Mouse (Mus musculus): ENCODE data around the gene Trim71. TPM values are rescaled to one million over a fixed set of nuclear protein-coding genes. Genes with fewer than 3 reads are reported as not detected.

Gene Trim71
- polyA plus RNA-seq, 1 experiment from 2014 or later: 6.2 TPM

- Histone ChIP-seq H3K27me3 (ENCODE audit: low read depth, poor library complexity, severe bottlenecking) (no peaks in the 10 kb centered on the region), H3K9me3 (replicated peaks) (no peaks in the 10 kb centered on the region), H3K4me3 (no peak overlapping the region), H3K36me3 (no peaks in the 10 kb centered on the region), H3K4me1 (no peaks in the 10 kb centered on the region), H3K27ac (no peak overlapping the region)
- no peak for DNase-seq (ENCODE audit: low spot score)
- WGBS: 82% methylated on average over 4 of the region's 4 CpGs
Observed at GRCm38 (mm10) chr9:114486808-114487207, 77.4 kb downstream of the Trim71 start.

DNA sequence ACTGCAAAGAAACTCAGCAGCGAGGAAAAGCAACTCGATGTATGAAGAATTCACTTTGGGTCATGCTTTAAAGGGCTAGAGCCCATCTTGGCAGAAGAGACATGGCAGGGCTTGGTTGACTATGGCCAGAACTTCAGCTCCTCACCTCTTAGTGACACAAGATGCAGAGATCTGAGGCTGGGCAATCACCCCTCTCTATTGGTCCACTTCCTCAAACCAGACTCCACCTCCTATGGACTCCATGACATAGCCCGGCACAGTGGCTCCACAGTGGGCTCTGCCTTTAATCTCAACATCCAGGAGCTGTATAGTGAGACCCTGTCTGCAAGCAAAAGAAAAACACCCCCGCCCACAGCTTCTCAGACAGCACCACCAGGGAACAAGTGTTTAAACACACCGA is 79.4 kb downstream of the Trim71 start:
- Histone ChIP-seq H3K27ac (no peak overlapping the region), H3K4me3 (no peak overlapping the region), H3K4me1 (no peaks in the 10 kb centered on the region), H3K9me3 (replicated peaks) (no peaks in the 10 kb centered on the region), H3K27me3 (ENCODE audit: low read depth, poor library complexity, severe bottlenecking) (no peaks in the 10 kb centered on the region), H3K36me3 (no peaks in the 10 kb centered on the region)
- no peak for DNase-seq (ENCODE audit: low spot score)
- 84% methylated on average over 5 of the region's 5 CpGs for WGBS

GRCm38 (mm10) chr9:114480940-114481339 is 83.2 kb downstream of the Trim71 start:
- no peaks in the 10 kb centered on the region for H3K27me3 ChIP-seq (ENCODE audit: low read depth, poor library complexity, severe bottlenecking)
- DNase-seq (ENCODE audit: low spot score): no peak
- WGBS: 84% methylated on average over 3 of the region's 3 CpGs
- H3K9me3 ChIP-seq (replicated peaks): no peaks in the 10 kb centered on the region
- H3K4me3 ChIP-seq: no peak overlapping the region
- H3K27ac ChIP-seq: no peak overlapping the region
- H3K36me3 ChIP-seq: no peaks in the 10 kb centered on the region
- H3K4me1 ChIP-seq: no peaks in the 10 kb centered on the region

DNA sequence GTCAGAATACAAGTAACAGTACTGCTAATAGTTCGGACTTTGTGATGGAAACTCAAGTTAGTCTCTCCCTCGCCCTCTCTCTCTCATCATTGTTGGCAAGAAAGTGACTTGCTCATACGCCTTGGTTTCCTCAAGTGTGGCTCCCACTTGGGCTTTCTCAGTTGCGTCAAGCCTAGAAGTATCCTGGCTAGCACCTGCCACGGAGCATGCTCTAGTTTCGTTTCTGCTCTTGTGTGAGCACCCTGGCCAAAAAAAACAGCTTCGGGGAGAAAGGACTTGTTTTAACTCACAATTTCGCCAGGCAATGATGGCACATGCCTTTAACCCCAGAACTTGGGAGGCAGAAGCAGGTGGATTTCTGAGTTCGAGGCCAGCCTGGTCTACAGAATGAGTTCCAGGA is 87.2 kb downstream of the Trim71 start:
- DNase-seq (ENCODE audit: low spot score): no peak
- no peaks in the 10 kb centered on the region for H3K4me1 ChIP-seq
- 94% methylated on average over 9 of the region's 9 CpGs for WGBS
- no peaks in the 10 kb centered on the region for H3K27me3 ChIP-seq (ENCODE audit: low read depth, poor library complexity, severe bottlenecking)
- H3K27ac ChIP-seq: no peak overlapping the region
- no peaks in the 10 kb centered on the region for H3K36me3 ChIP-seq
- H3K4me3 ChIP-seq: no peak overlapping the region
- H3K9me3 ChIP-seq (replicated peaks): no peaks in the 10 kb centered on the region

DNA sequence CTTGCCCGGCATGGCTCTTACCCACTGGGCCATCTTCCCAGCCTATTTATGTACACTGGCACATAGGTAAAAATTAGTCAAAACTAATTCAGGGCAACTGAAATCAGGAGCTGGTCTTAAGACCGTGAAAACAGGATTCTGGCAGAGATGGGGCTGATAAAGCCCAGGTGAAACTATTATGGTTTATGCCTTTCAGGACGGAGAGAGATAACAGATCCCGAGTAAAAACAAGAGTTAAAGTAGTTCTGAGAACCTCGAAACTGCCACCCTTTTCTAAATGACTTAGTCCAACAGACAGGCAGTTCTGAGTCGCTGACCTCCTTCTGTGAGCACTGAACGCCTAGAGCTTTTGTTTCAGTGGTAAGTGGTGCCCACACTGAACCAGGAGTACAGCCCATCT is 92.3 kb downstream of the Trim71 start:
- Histone ChIP-seq H3K27me3 (ENCODE audit: low read depth, poor library complexity, severe bottlenecking) (no peaks in the 10 kb centered on the region), H3K4me3 (no peak overlapping the region), H3K36me3 (peaks cover 3% of the 10 kb centered on the region; the same call in 1 of the 2 replicates), H3K9me3 (replicated peaks) (no peaks in the 10 kb centered on the region), H3K27ac (no peak overlapping the region), H3K4me1 (no peaks in the 10 kb centered on the region)
- 85% methylated on average over 7 of the region's 7 CpGs for WGBS
- no peak for DNase-seq (ENCODE audit: low spot score)

DNA sequence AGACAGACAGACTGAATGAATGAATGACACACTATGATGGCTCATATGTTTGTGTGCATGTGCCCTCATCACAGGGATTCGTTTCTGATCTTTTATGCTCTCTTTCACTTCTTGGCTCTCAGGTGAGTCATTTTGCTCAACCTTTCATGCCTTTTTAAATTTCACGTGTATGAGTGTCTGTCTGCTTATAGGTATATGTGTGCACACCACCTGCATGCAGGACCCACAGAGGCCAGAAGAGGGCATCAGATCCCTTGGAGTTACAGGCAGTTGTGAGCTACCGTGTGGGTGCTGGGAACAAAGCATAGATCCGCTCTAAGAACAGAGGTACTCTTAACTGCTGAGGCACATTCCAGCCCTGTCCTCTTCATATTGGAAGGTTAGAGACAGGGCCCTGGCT is 95.5 kb downstream of the Trim71 start:
- H3K9me3 ChIP-seq (replicated peaks): no peaks in the 10 kb centered on the region
- no peaks in the 10 kb centered on the region for H3K27me3 ChIP-seq (ENCODE audit: low read depth, poor library complexity, severe bottlenecking)
- no peak overlapping the region for H3K4me3 ChIP-seq
- peaks cover 24% of the 10 kb centered on the region for H3K36me3 ChIP-seq
- no peaks in the 10 kb centered on the region for H3K4me1 ChIP-seq
- WGBS: 94% methylated on average over 4 of the region's 4 CpGs
- DNase-seq (ENCODE audit: low spot score): no peak
- H3K27ac ChIP-seq: no peak overlapping the region

- Histone ChIP-seq H3K27me3 (ENCODE audit: low read depth, poor library complexity, severe bottlenecking) (no peaks in the 10 kb centered on the region), H3K4me1 (no peaks in the 10 kb centered on the region), H3K27ac (no peak overlapping the region), H3K9me3 (replicated peaks) (no peaks in the 10 kb centered on the region), H3K4me3 (no peak overlapping the region), H3K36me3 (peaks cover 25% of the 10 kb centered on the region)
- DNase-seq (ENCODE audit: low spot score): no peak
- WGBS: 87% methylated on average over 5 of the region's 5 CpGs
Observed at GRCm38 (mm10) chr9:114468217-114468616, 96.0 kb downstream of the Trim71 start.

DNA sequence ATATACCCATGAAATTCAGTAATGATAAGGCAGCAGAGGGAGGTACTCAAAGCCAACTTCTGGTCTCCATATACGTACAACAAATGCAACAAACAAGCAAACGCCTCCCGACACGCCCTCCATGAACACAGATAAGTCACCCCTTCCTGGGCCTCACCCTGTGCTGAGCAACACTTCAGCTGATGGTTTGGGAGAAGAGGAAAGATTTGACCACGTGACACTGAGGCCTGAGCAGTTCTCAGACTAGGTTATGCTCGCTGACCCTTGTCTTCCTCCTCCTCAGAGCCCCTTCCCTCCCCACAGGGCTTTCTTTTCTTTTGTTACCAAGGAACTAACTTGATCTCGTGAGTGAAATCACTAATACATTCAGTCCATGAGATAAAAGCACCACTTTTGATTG is 97.3 kb downstream of the Trim71 start:
- DNase-seq (ENCODE audit: low spot score): no peak
- Histone ChIP-seq H3K4me1 (no peaks in the 10 kb centered on the region), H3K9me3 (replicated peaks) (no peaks in the 10 kb centered on the region), H3K27me3 (ENCODE audit: low read depth, poor library complexity, severe bottlenecking) (no peaks in the 10 kb centered on the region), H3K4me3 (no peak overlapping the region), H3K36me3 (peaks cover 27% of the 10 kb centered on the region), H3K27ac (no peak overlapping the region)
- 84% methylated on average over 7 of the region's 7 CpGs for WGBS

- H3K9me3 ChIP-seq (replicated peaks): no peaks in the 10 kb centered on the region
- DNase-seq (ENCODE audit: low spot score): no peak
- 73% methylated on average over 6 of the region's 6 CpGs for WGBS
Observed at GRCm38 (mm10) chr9:114465442-114465841, 98.7 kb downstream of the Trim71 start.

GRCm38 (mm10) chr9:114462569-114462968 is 101.6 kb downstream of the Trim71 start:
- H3K27ac ChIP-seq: no peak overlapping the region
- H3K27me3 ChIP-seq (ENCODE audit: low read depth, poor library complexity, severe bottlenecking): no peaks in the 10 kb centered on the region
- H3K4me1 ChIP-seq: no peaks in the 10 kb centered on the region
- no peaks in the 10 kb centered on the region for H3K9me3 ChIP-seq (replicated peaks)
- 92% methylated on average over 7 of the region's 7 CpGs for WGBS
- DNase-seq (ENCODE audit: low spot score): no peak
- H3K4me3 ChIP-seq: no peak overlapping the region
- H3K36me3 ChIP-seq: peaks cover 34% of the 10 kb centered on the region

More at GRCm38 (mm10) chr9:114465442-114465841, 98.7 kb downstream of the Trim71 start:
- no peak overlapping the region for H3K27ac ChIP-seq
- no peaks in the 10 kb centered on the region for H3K4me1 ChIP-seq
- H3K27me3 ChIP-seq (ENCODE audit: low read depth, poor library complexity, severe bottlenecking): no peaks in the 10 kb centered on the region
- peaks cover 34% of the 10 kb centered on the region for H3K36me3 ChIP-seq
- no peak overlapping the region for H3K4me3 ChIP-seq

DNA sequence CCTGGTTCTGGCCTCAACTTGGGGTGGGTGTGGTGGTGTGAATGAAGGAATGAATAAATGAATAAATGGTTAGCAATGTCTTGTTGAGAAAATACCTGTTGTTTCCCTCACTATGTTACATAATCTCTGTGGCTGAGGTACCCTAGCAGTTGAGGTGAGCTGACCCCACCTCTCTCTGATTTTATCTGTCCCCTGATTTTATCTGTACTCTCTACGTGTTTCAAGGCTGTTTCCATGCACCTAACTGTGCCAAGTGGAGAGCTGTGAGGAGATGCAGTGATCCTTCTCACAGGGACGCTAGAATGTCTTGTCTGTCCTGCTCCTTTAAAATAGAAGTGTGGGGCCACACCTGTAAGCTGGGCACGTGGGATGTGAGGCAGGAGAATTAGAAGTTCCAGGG is 105.7 kb downstream of the Trim71 start:
- no peak for DNase-seq (ENCODE audit: low spot score)
- Histone ChIP-seq H3K36me3 (peaks cover 21% of the 10 kb centered on the region), H3K9me3 (replicated peaks) (no peaks in the 10 kb centered on the region), H3K4me1 (no peaks in the 10 kb centered on the region), H3K27ac (no peak overlapping the region), H3K27me3 (ENCODE audit: low read depth, poor library complexity, severe bottlenecking) (no peaks in the 10 kb centered on the region), H3K4me3 (no peak overlapping the region)
- WGBS: 75% methylated on average over 3 of the region's 3 CpGs

Other genes starting within 250 kb of the Trim71 start
- gene Bcl2a1c, start 234.2 kb downstream of the Trim71 start, polyA plus RNA-seq (2016; fragmentation: Nextera tagmentation; extraction: Ambion mirVana): not detected in 2 replicates
- gene Crtap, start 173.7 kb downstream of the Trim71 start, polyA plus RNA-seq (2016; fragmentation: Nextera tagmentation; extraction: Ambion mirVana): 47.3 and 55.4 TPM in 2 replicates
- 19.2 and 22.3 TPM in 2 replicates for gene Glb1, start 163.3 kb downstream of the Trim71 start, polyA plus RNA-seq (2016; fragmentation: Nextera tagmentation; extraction: Ambion mirVana)
- gene Tmppe, start 163.3 kb downstream of the Trim71 start, polyA plus RNA-seq (2016; fragmentation: Nextera tagmentation; extraction: Ambion mirVana): 10.7 and 11.2 TPM in 2 replicates
- 0.06 TPM in 1 of 2 replicates, not detected in the other for gene Ccr4, start 59.5 kb downstream of the Trim71 start, polyA plus RNA-seq (2016; fragmentation: Nextera tagmentation; extraction: Ambion mirVana)
- 1.5 and 1.6 TPM in 2 replicates for gene C130032M10Rik, start 48.7 kb downstream of the Trim71 start, polyA plus RNA-seq (2016; fragmentation: Nextera tagmentation; extraction: Ambion mirVana)
- gene Cnot10, start 75.8 kb upstream of the Trim71 start, polyA plus RNA-seq (2016; fragmentation: Nextera tagmentation; extraction: Ambion mirVana): 71.0 and 82.1 TPM in 2 replicates
- 76.8 and 78.2 TPM in 2 replicates for gene Dync1li1, start 124.4 kb upstream of the Trim71 start, polyA plus RNA-seq (2016; fragmentation: Nextera tagmentation; extraction: Ambion mirVana)
- gene Cmtm6, start 166.7 kb upstream of the Trim71 start, polyA plus RNA-seq (2016; fragmentation: Nextera tagmentation; extraction: Ambion mirVana): 28.9 and 29.4 TPM in 2 replicates
- gene Cmtm7, start 217.5 kb upstream of the Trim71 start, polyA plus RNA-seq (2016; fragmentation: Nextera tagmentation; extraction: Ambion mirVana): 83.6 and 100 TPM in 2 replicates